ENCODE assay signal across 8 mouse cellular contexts in the genomic region with DNA sequence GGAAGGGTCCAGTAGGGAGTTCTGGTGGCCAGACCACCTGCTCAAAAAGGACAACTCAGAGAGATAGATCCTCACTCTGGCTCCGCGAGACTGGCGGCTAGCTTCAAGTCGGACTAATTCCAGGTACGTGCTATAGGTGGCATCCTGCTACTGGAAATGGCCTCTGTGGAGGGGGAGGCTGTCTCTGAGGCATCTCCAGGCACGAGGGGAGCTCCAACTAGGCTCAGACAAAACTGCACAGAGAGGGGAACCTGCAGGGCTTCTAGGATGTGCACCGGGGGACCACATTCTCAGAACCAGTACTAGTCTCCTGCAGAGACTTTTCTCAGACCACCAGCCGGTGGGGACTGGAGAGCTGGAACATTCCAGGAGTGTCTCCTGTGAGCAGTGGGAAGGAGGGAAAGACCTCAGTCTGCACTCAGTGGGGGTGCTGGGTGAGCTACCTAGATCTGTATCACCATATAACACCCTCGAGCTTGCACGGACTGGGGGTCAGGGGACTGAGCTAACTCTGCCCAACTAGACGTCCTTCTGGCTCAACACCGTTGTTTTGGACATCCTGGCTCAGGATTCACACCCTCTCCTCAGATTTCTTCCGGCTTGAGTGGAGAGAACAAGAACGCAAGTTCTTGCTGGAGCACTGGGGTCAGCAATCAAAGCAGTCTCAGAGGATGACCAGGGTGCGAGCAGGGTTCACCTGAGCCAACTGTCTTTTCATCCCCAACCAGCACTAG. TPM values are rescaled to one million over a fixed set of nuclear protein-coding genes. Genes with fewer than 3 reads are reported as not detected.
A peak's percentile ranks its signal among the peaks of the same experiment; 100 is the strongest.
DNase-seq lines count a peak whose midpoint lies in the region; ATAC-seq and TF ChIP-seq lines count a peak whose summit lies in the region.

No protein-coding gene starts in this region.

- 6% methylated on average over 15 of the region's 15 CpGs for WGBS in lung, adult 2 months
- WGBS in forebrain, embryonic 14.5 days = 4% methylated on average over 15 of the region's 15 CpGs
- WGBS in intestine, postnatal 0 days = 15% methylated on average over 15 of the region's 15 CpGs

- no peak for ATAC-seq in forebrain, embryonic 14.5 days
- no peak for ATAC-seq in intestine, postnatal 0 days
- ATAC-seq in granulocyte monocyte progenitor cell, adult 5-6 weeks (replicated peaks; ENCODE audit: poor library complexity, severe bottlenecking) = no peak

- no peaks in the 10 kb centered on the region for H3K36me3 ChIP-seq in forebrain, embryonic 14.5 days (ENCODE audit: control insufficient read depth, insufficient read depth, low read length)
- H3K36me3 ChIP-seq in intestine, postnatal 0 days (ENCODE audit: control insufficient read depth, insufficient read depth) = no peaks in the 10 kb centered on the region

- no peaks in the 10 kb centered on the region for H3K9me3 ChIP-seq in forebrain, embryonic 14.5 days (replicated peaks; ENCODE audit: control insufficient read depth, low read length)
- no peaks in the 10 kb centered on the region for H3K9me3 ChIP-seq in intestine, postnatal 0 days (ENCODE audit: control insufficient read depth)

- TF ChIP-seq POLR2A in lung, adult 2 months (IDR thresholded peaks at IDR 0.05; ENCODE audit: borderline replicate concordance, extremely low read depth, low read depth, low read length) = no peak

- H3K9ac ChIP-seq in forebrain, embryonic 14.5 days (ENCODE audit: low read length) = peak overlapping the region; percentile 29
- no peak overlapping the region for H3K9ac ChIP-seq in intestine, postnatal 0 days (ENCODE audit: low read depth, low read length)

- DNase-seq in lung, adult 2 months = no peak
- no peak for DNase-seq in lung, postnatal 14 days
- DNase-seq in T-cell, adult 2 months (ENCODE audit: low spot score) = peak; percentile 74
- DNase-seq in forebrain, embryonic 14.5 days (ENCODE audit: low spot score) = peak; percentile 81
- peak; percentile 85 for DNase-seq in naive thymus-derived CD4-positive, alpha-beta T cell, adult 2 months (ENCODE audit: low read depth)
- no peak for DNase-seq in gastrocnemius, adult 18-20 months (ENCODE audit: low spot score)

- TF ChIP-seq CTCF in lung, adult 2 months (IDR thresholded peaks at IDR 0.05; ENCODE audit: insufficient read depth, low read length) = peak; percentile 59; the same call in 1 of the 2 replicates
- TF ChIP-seq CTCF in intestine, postnatal 0 days (IDR thresholded peaks at IDR 0.05; ENCODE audit: low read depth) = peak; percentile 78

- peak overlapping the region; percentile 93 for H3K27ac ChIP-seq in forebrain, embryonic 14.5 days (ENCODE audit: low read depth, low read length)
- H3K27ac ChIP-seq in intestine, postnatal 0 days (ENCODE audit: low read depth, low read length) = no peak overlapping the region

- H3K4me2 ChIP-seq in forebrain, embryonic 14.5 days (ENCODE audit: low read length) = peak overlapping the region; percentile 98; the same call in 1 of the 2 replicates
- H3K4me2 ChIP-seq in intestine, postnatal 0 days (replicated peaks; ENCODE audit: low read depth) = 0 out of 2 replicates have a peak overlapping the region, but pooled peaks have one; percentile 9

- peaks cover 69% of the 10 kb centered on the region for H3K27me3 ChIP-seq in forebrain, embryonic 14.5 days (replicated peaks; ENCODE audit: control insufficient read depth, insufficient read depth, low read length)
- peaks cover 78% of the 10 kb centered on the region for H3K27me3 ChIP-seq in intestine, postnatal 0 days (replicated peaks; ENCODE audit: control insufficient read depth, insufficient read depth, low read length)

- H3K4me1 ChIP-seq in lung, adult 2 months (ENCODE audit: control insufficient read depth, insufficient read depth, low read length) = peaks cover 9% of the 10 kb centered on the region
- H3K4me1 ChIP-seq in forebrain, embryonic 14.5 days (ENCODE audit: control insufficient read depth, insufficient read depth, low read length) = peaks cover 34% of the 10 kb centered on the region
- H3K4me1 ChIP-seq in intestine, postnatal 0 days (replicated peaks; ENCODE audit: control insufficient read depth, insufficient read depth, low read length) = 0 out of 2 replicates have a peak, but pooled peaks cover 20% of the 10 kb centered on the region

- H3K4me3 ChIP-seq in lung, adult 2 months (replicated peaks; ENCODE audit: extremely low read depth, low read depth, low read length) = no peak overlapping the region
- H3K4me3 ChIP-seq in forebrain, embryonic 14.5 days (ENCODE audit: low read depth, low read length) = no peak overlapping the region
- H3K4me3 ChIP-seq in intestine, postnatal 0 days (ENCODE audit: low read depth, low read length) = no peak overlapping the region

RNA-seq across cellular contexts. Expression of gene Cbx8, which starts 11.3 kb away (rescaled TPM):
- polyA plus RNA-seq in lung, adult 2 months (2012; rRNA removed) = 3.8 and 3.9 TPM in 2 replicates
- polyA plus RNA-seq in forebrain, embryonic 14.5 days (2014; fragmentation: Nextera tagmentation; extraction: Ambion mirVana) = 12.8 and 15.0 TPM in 2 replicates
- polyA plus RNA-seq in intestine, postnatal 0 days (2015; fragmentation: Nextera tagmentation; extraction: Ambion mirVana) = 6.4 and 6.6 TPM in 2 replicates
- total RNA-seq in granulocyte monocyte progenitor cell, adult 5-6 weeks (2014; fragmentation: Nextera tagmentation) = 3.6 TPM in 2 replicates
- total RNA-seq in granulocyte monocyte progenitor cell, adult 5-6 weeks (2017) = 1.5 and 3.2 TPM in 2 replicates
- 1 to 10 TPM; 2.6 to 3.5 TPM for total RNA-seq in gastrocnemius, adult 18-20 months (2021)

RNA-seq across cellular contexts. Expression of gene Cbx2, which starts 29.3 kb away (rescaled TPM):
- 2.9 and 4.4 TPM in 2 replicates for polyA plus RNA-seq in lung, adult 2 months (2012; rRNA removed)
- polyA plus RNA-seq in forebrain, embryonic 14.5 days (2014; fragmentation: Nextera tagmentation; extraction: Ambion mirVana) = 19.2 and 22.1 TPM in 2 replicates
- 4.9 TPM in 2 replicates for polyA plus RNA-seq in intestine, postnatal 0 days (2015; fragmentation: Nextera tagmentation; extraction: Ambion mirVana)
- total RNA-seq in granulocyte monocyte progenitor cell, adult 5-6 weeks (2014; fragmentation: Nextera tagmentation) = 0.88 and 5.0 TPM in 2 replicates
- 2.1 and 2.6 TPM in 2 replicates for total RNA-seq in granulocyte monocyte progenitor cell, adult 5-6 weeks (2017)
- total RNA-seq in gastrocnemius, adult 18-20 months (2021) = 1 to 10 TPM in 1 of 2 experiments, under 1 TPM in 1; 0.85 to 1.0 TPM

RNA-seq across cellular contexts. Expression of gene Cbx4, which starts 33.9 kb away (rescaled TPM):
- polyA plus RNA-seq in lung, adult 2 months (2012; rRNA removed) = 16.2 and 16.8 TPM in 2 replicates
- polyA plus RNA-seq in forebrain, embryonic 14.5 days (2014; fragmentation: Nextera tagmentation; extraction: Ambion mirVana) = 9.3 and 14.5 TPM in 2 replicates
- 6.5 and 7.6 TPM in 2 replicates for polyA plus RNA-seq in intestine, postnatal 0 days (2015; fragmentation: Nextera tagmentation; extraction: Ambion mirVana)
- total RNA-seq in granulocyte monocyte progenitor cell, adult 5-6 weeks (2014; fragmentation: Nextera tagmentation) = 15.8 and 18.8 TPM in 2 replicates
- total RNA-seq in granulocyte monocyte progenitor cell, adult 5-6 weeks (2017) = 27.4 and 38.2 TPM in 2 replicates
- 1 to 10 TPM; 1.6 to 2.5 TPM for total RNA-seq in gastrocnemius, adult 18-20 months (2021)

Comparison
In these comparisons a context has a peak if more than half of its experiments do, and no peak if none do; other contexts are left out.
1. DNase-seq: peak in T-cell, adult 2 months (single experiment), forebrain, embryonic 14.5 days (single experiment) and naive thymus-derived CD4-positive, alpha-beta T cell, adult 2 months (single experiment); none in lung, adult 2 months (single experiment), lung, postnatal 14 days (single experiment) and gastrocnemius, adult 18-20 months (single experiment).